Mouse (Mus musculus) embryonic facial prominence, embryonic 15.5 days (tissue): ENCODE data around the gene Rgs21. TPM values are rescaled to one million over a fixed set of nuclear protein-coding genes. Genes with fewer than 3 reads are reported as not detected.

Source experiments
- ATAC-seq: fragments of 200-750 bp; cut with Nextera tagmentation; 2 replicates; pipeline ENCODE4 v1.8.0; 2017; ENCODE audit warnings: low read depth, moderate TSS enrichment; ENCODE audit not compliant: insufficient number of reproducible peaks, low FRiP score, low TSS enrichment
- H3K27ac ChIP-seq: fragments of 300-500 bp; sonication (generic); replicated peaks from 2 replicates; pipeline ENCODE4 v1.5.1; 2015; ENCODE audit warnings: mild to moderate bottlenecking, inconsistent platforms
- H3K27me3 ChIP-seq: fragments of 300-500 bp; sonication (generic); 2 replicates; pipeline ENCODE4 v1.6.1; 2015; ENCODE audit warnings: inconsistent platforms
- H3K36me3 ChIP-seq: fragments of 300-500 bp; sonication (generic); 2 replicates; pipeline ENCODE4 v1.6.1; 2015; ENCODE audit warnings: mild to moderate bottlenecking, inconsistent platforms
- H3K4me1 ChIP-seq: fragments of 300-500 bp; sonication (generic); 2 replicates; pipeline ENCODE4 v1.6.1; 2015; ENCODE audit warnings: inconsistent platforms
- H3K4me2 ChIP-seq: fragments of 300-500 bp; sonication (generic); replicated peaks from 2 replicates; pipeline ENCODE4 v1.6.1; 2015; ENCODE audit warnings: mild to moderate bottlenecking, inconsistent platforms
- H3K4me3 ChIP-seq: fragments of 300-500 bp; sonication (generic); replicated peaks from 2 replicates; pipeline ENCODE4 v1.5.1; 2015; ENCODE audit warnings: mild to moderate bottlenecking, inconsistent platforms
- H3K9ac ChIP-seq: fragments of 300-500 bp; sonication (generic); 2 replicates; pipeline ENCODE4 v1.6.1; 2015; ENCODE audit warnings: inconsistent platforms
- H3K9me3 ChIP-seq: fragments of 300-500 bp; sonication (generic); replicated peaks from 2 replicates; pipeline ENCODE4 v1.6.1; 2016; ENCODE audit warnings: inconsistent platforms
- WGBS: fragments of 180-500 bp; shearing (Covaris S2); methylation state at CpG from one replicate; pipeline ENCODE4 v1.1.7; 2015; 5-methylcytosine and 5-hydroxymethylcytosine counted together
- polyA plus RNA-seq: library from polyadenylated mRNA; unstranded; fragments of >200 nt; fragmentation: Nextera tagmentation; extraction: Ambion mirVana; gene quantifications from 2 replicates; pipeline ENCODE4 v1.2.1, GENCODE M21; 2015

Rgs21 gene
- polyA plus RNA-seq, result not detected in 2 replicates

- no peak within 1 kb of the TSS for H3K4me2 ChIP-seq
- H3K4me3 ChIP-seq, result no peak within 1 kb of the TSS
- no peaks in the 10 kb centered on the region for H3K36me3 ChIP-seq
- no peaks in the 10 kb centered on the region for H3K27me3 ChIP-seq
- ATAC-seq, result no peak
- H3K27ac ChIP-seq, result no peak within 1 kb of the TSS
- no peak within 1 kb of the TSS for H3K9ac ChIP-seq
- H3K9me3 ChIP-seq, result no peaks in the 10 kb centered on the region
- no peaks in the 10 kb centered on the region for H3K4me1 ChIP-seq
- WGBS, result 52% methylated on average over 3 of the region's 3 CpGs
These were observed at the start of gene Rgs21 for GRCm38 (mm10) chr1:144567567-144567966. Rgs21 (minus strand) TSS chr1:144567667.

- 87% methylated on average over 1 of the region's 1 CpGs for WGBS
- H3K4me2 ChIP-seq, result no peak overlapping the region
These were observed 36.6 kb upstream of the Rgs21 start for GRCm38 (mm10) chr1:144604071-144604470.

GRCm38 (mm10) chr1:144602987-144603386 is 35.5 kb upstream of the Rgs21 start:
- 26% methylated on average over 2 of the region's 2 CpGs for WGBS
- Histone ChIP-seq H3K9me3 (no peaks in the 10 kb centered on the region), H3K36me3 (no peaks in the 10 kb centered on the region), H3K9ac (no peak overlapping the region), H3K4me1 (no peaks in the 10 kb centered on the region), H3K27ac (no peak overlapping the region; the same call in 1 of the 2 replicates), H3K4me2 (no peak overlapping the region), H3K27me3 (no peaks in the 10 kb centered on the region), H3K4me3 (no peak overlapping the region)
- ATAC-seq, result no peak

More at GRCm38 (mm10) chr1:144604071-144604470, 36.6 kb upstream of the Rgs21 start:
- no peak overlapping the region for H3K27ac ChIP-seq
- H3K4me1 ChIP-seq, result no peaks in the 10 kb centered on the region
- H3K27me3 ChIP-seq, result no peaks in the 10 kb centered on the region
- H3K36me3 ChIP-seq, result no peaks in the 10 kb centered on the region
- H3K4me3 ChIP-seq, result no peak overlapping the region
- no peaks in the 10 kb centered on the region for H3K9me3 ChIP-seq
- no peak overlapping the region for H3K9ac ChIP-seq
- no peak for ATAC-seq

- no peak overlapping the region for H3K9ac ChIP-seq
- H3K27me3 ChIP-seq, result no peaks in the 10 kb centered on the region
- no peaks in the 10 kb centered on the region for H3K4me1 ChIP-seq
- H3K4me2 ChIP-seq, result no peak overlapping the region
- 65% methylated on average over 1 of the region's 1 CpGs for WGBS
- H3K9me3 ChIP-seq, result no peaks in the 10 kb centered on the region
- ATAC-seq, result no peak
- H3K27ac ChIP-seq, result no peak overlapping the region
- no peaks in the 10 kb centered on the region for H3K36me3 ChIP-seq
- no peak overlapping the region for H3K4me3 ChIP-seq
These were observed 11.9 kb upstream of the Rgs21 start for GRCm38 (mm10) chr1:144579321-144579720.

GRCm38 (mm10) chr1:144572972-144573371 is 5.5 kb upstream of the Rgs21 start:
- Histone ChIP-seq H3K27me3 (no peaks in the 10 kb centered on the region), H3K9ac (no peak overlapping the region), H3K4me2 (no peak overlapping the region), H3K4me1 (no peaks in the 10 kb centered on the region), H3K36me3 (no peaks in the 10 kb centered on the region), H3K27ac (no peak overlapping the region), H3K9me3 (no peaks in the 10 kb centered on the region), H3K4me3 (no peak overlapping the region)
- 76% methylated on average over 2 of the region's 2 CpGs for WGBS
- ATAC-seq, result no peak

- Histone ChIP-seq H3K9ac (no peak overlapping the region), H3K27me3 (no peaks in the 10 kb centered on the region), H3K27ac (no peak overlapping the region), H3K4me1 (no peaks in the 10 kb centered on the region), H3K4me3 (no peak overlapping the region), H3K4me2 (no peak overlapping the region), H3K36me3 (no peaks in the 10 kb centered on the region), H3K9me3 (no peaks in the 10 kb centered on the region)
- WGBS, result 69% methylated on average over 3 of the region's 3 CpGs
- no peak for ATAC-seq
These were observed 2.4 kb upstream of the Rgs21 start for GRCm38 (mm10) chr1:144569905-144570304.

GRCm38 (mm10) chr1:144545142-144545541 is 22.3 kb downstream of the Rgs21 start:
- ATAC-seq, result no peak
- no peaks in the 10 kb centered on the region for H3K27me3 ChIP-seq
- H3K36me3 ChIP-seq, result no peaks in the 10 kb centered on the region
- no peak overlapping the region for H3K9ac ChIP-seq
- H3K27ac ChIP-seq, result no peak overlapping the region
- H3K4me2 ChIP-seq, result no peak overlapping the region
- H3K9me3 ChIP-seq, result no peaks in the 10 kb centered on the region
- WGBS, result 57% methylated on average over 4 of the region's 4 CpGs
- no peaks in the 10 kb centered on the region for H3K4me1 ChIP-seq
- no peak overlapping the region for H3K4me3 ChIP-seq

GRCm38 (mm10) chr1:144544497-144544961 is 22.9 kb downstream of the Rgs21 start:
- no peaks in the 10 kb centered on the region for H3K4me1 ChIP-seq
- H3K4me3 ChIP-seq, result no peak overlapping the region
- no peaks in the 10 kb centered on the region for H3K36me3 ChIP-seq
- no peak overlapping the region for H3K27ac ChIP-seq
- ATAC-seq, result peak; percentile 63
- 54% methylated on average over 6 of the region's 6 CpGs for WGBS
- no peak overlapping the region for H3K9ac ChIP-seq
- H3K9me3 ChIP-seq, result no peaks in the 10 kb centered on the region
- H3K4me2 ChIP-seq, result no peak overlapping the region
- no peaks in the 10 kb centered on the region for H3K27me3 ChIP-seq

- Histone ChIP-seq H3K36me3 (no peaks in the 10 kb centered on the region), H3K9ac (no peak overlapping the region), H3K27me3 (no peaks in the 10 kb centered on the region), H3K4me2 (no peak overlapping the region), H3K9me3 (no peaks in the 10 kb centered on the region), H3K27ac (no peak overlapping the region), H3K4me3 (no peak overlapping the region), H3K4me1 (no peaks in the 10 kb centered on the region)
- ATAC-seq, result no peak
- WGBS, result 86% methylated on average over 1 of the region's 1 CpGs
These were observed 35.7 kb downstream of the Rgs21 start for GRCm38 (mm10) chr1:144531746-144532145.

GRCm38 (mm10) chr1:144517878-144518426 is 49.5 kb downstream of the Rgs21 start:
- Histone ChIP-seq H3K9me3 (no peaks in the 10 kb centered on the region), H3K27me3 (no peaks in the 10 kb centered on the region), H3K27ac (no peak overlapping the region), H3K4me3 (no peak overlapping the region), H3K9ac (no peak overlapping the region), H3K4me2 (no peak overlapping the region), H3K36me3 (no peaks in the 10 kb centered on the region), H3K4me1 (no peaks in the 10 kb centered on the region)
- 70% methylated on average over 5 of the region's 5 CpGs for WGBS
- ATAC-seq, result no peak

- 33% methylated on average over 1 of the region's 1 CpGs for WGBS
These were observed 65.2 kb downstream of the Rgs21 start for GRCm38 (mm10) chr1:144502241-144502640.

GRCm38 (mm10) chr1:144500423-144500822 is 67.0 kb downstream of the Rgs21 start:
- ATAC-seq, result no peak
- WGBS, result 82% methylated on average over 4 of the region's 4 CpGs
- no peak overlapping the region for H3K9ac ChIP-seq
- H3K4me2 ChIP-seq, result no peak overlapping the region
- H3K27ac ChIP-seq, result no peak overlapping the region
- no peaks in the 10 kb centered on the region for H3K9me3 ChIP-seq
- H3K4me3 ChIP-seq, result no peak overlapping the region
- no peaks in the 10 kb centered on the region for H3K27me3 ChIP-seq
- no peaks in the 10 kb centered on the region for H3K4me1 ChIP-seq
- H3K36me3 ChIP-seq, result no peaks in the 10 kb centered on the region

More at GRCm38 (mm10) chr1:144502241-144502640, 65.2 kb downstream of the Rgs21 start:
- Histone ChIP-seq H3K9ac (no peak overlapping the region), H3K27me3 (no peaks in the 10 kb centered on the region), H3K36me3 (no peaks in the 10 kb centered on the region), H3K4me2 (no peak overlapping the region), H3K4me1 (no peaks in the 10 kb centered on the region), H3K9me3 (no peaks in the 10 kb centered on the region), H3K4me3 (no peak overlapping the region), H3K27ac (no peak overlapping the region)
- ATAC-seq, result no peak
